Mouse (Mus musculus) olfactory bulb, adult 2 months (tissue): ENCODE results near the gene Gm20671.

ENCODE experiments used
- CTCF ChIP-seq: fragments of 200-500 bp; IDR thresholded peaks from 2 replicates; pipeline ENCODE4 v1.5.1; 2012; ENCODE audit warnings: low read depth, mild to moderate bottlenecking, low read length, moderate library complexity; ENCODE audit not compliant: insufficient read depth
- POLR2A ChIP-seq: fragments of 200-500 bp; IDR thresholded peaks from 2 replicates; pipeline ENCODE4 v1.6.1; 2012; ENCODE audit warnings: mild to moderate bottlenecking, low read depth, low read length, moderate library complexity; ENCODE audit not compliant: insufficient read depth

DNA sequence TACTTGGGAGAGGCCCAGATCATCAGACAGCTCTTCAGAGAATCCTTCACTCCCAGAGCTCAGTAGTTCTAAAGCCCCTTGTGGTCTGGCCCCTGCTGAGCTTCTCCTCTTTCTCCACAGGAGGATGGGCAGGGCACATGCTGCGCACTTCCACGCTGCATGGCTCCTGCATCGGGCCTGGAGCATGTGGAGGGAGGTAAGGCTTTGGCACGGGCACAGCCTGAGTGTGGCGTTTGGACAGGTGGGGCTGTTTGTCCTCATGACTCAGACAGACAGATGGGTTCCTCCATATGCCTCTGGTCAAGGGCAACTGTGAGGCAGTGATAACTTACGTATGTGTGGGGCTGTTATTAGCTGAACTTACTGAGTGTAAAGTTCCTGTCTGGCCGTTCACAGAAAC lies 104.6 kb downstream of the Gm20671 start:
- no peak for TF ChIP-seq POLR2A
- TF ChIP-seq CTCF, result no peak
